7 mouse cellular contexts compared by ENCODE assay signal in genomic region chr11:120821076-120821922, GRCm38 (mm10). TPM values are rescaled to one million over a fixed set of nuclear protein-coding genes. Genes with fewer than 3 reads are reported as not detected.
A peak's percentile ranks its signal among the peaks of the same experiment; 100 is the strongest.
DNase-seq lines count a peak whose midpoint lies in the region; ATAC-seq and TF ChIP-seq lines count a peak whose summit lies in the region.

No protein-coding gene starts in this region.

- ATAC-seq in stomach, postnatal 0 days (ENCODE audit: low FRiP score, low TSS enrichment) = no peak

- no peak for TF ChIP-seq CTCF in ES-Bruce4 (IDR thresholded peaks at IDR 0.05; ENCODE audit: low read depth, low read length)
- no peak for TF ChIP-seq CTCF in stomach, postnatal 0 days (IDR thresholded peaks at IDR 0.05; ENCODE audit: low read depth)

- no peaks in the 10 kb centered on the region for H3K9me3 ChIP-seq in ES-Bruce4 (replicated peaks; ENCODE audit: control insufficient read depth, insufficient read depth, low read length, poor library complexity, severe bottlenecking)
- H3K9me3 ChIP-seq in stomach, postnatal 0 days (ENCODE audit: control insufficient read depth, low read length) = no peaks in the 10 kb centered on the region

- DNase-seq in MN1 (ENCODE audit: low spot score) = peak; percentile 77
- peak; percentile 67 to 75 for DNase-seq in heart, postnatal 10 days
- peak; percentile 44 to 79 for DNase-seq in lung, adult 18-20 months
- DNase-seq in stomach, postnatal 0 days (ENCODE audit: low spot score) = no peak
- no peak for DNase-seq in right cerebral cortex, postnatal 25 days
- DNase-seq in adipocyte (ENCODE audit: low spot score) = no peak

- H3K36me3 ChIP-seq in ES-Bruce4 (ENCODE audit: control insufficient read depth, insufficient read depth, low read length, poor library complexity, severe bottlenecking) = peaks cover 58% of the 10 kb centered on the region
- peaks cover 48% of the 10 kb centered on the region for H3K36me3 ChIP-seq in stomach, postnatal 0 days (ENCODE audit: control insufficient read depth, insufficient read depth, low read length)

- H3K9ac ChIP-seq in ES-Bruce4 (ENCODE audit: low read depth, poor library complexity, severe bottlenecking) = 0 out of 2 replicates have a peak overlapping the region, but pooled peaks have one; percentile 76
- H3K9ac ChIP-seq in stomach, postnatal 0 days (ENCODE audit: low read length) = no peak overlapping the region

- no peak overlapping the region for H3K27ac ChIP-seq in ES-Bruce4 (ENCODE audit: insufficient read depth, low read length)
- no peak overlapping the region; the same call in 1 of the 2 replicates for H3K27ac ChIP-seq in stomach, postnatal 0 days (replicated peaks)

- TF ChIP-seq EP300 in ES-Bruce4 (IDR thresholded peaks at IDR 0.05; ENCODE audit: insufficient read depth, low read depth, low read length) = no peak
- TF ChIP-seq EP300 in stomach, postnatal 0 days (optimal IDR thresholded peaks at IDR 0.05) = no peak

- peak overlapping the region; percentile 93; the same call in 1 of the 2 replicates for H3K4me2 ChIP-seq in stomach, postnatal 0 days (replicated peaks; ENCODE audit: low read depth)

- no peaks in the 10 kb centered on the region for H3K27me3 ChIP-seq in ES-Bruce4 (ENCODE audit: control insufficient read depth, insufficient read depth, low read length, poor library complexity, severe bottlenecking)
- no peaks in the 10 kb centered on the region for H3K27me3 ChIP-seq in stomach, postnatal 0 days (ENCODE audit: control insufficient read depth, insufficient read depth, low read length)

- H3K4me3 ChIP-seq in ES-Bruce4 (ENCODE audit: low read depth, low read length) = no peak overlapping the region
- H3K4me3 ChIP-seq in stomach, postnatal 0 days (ENCODE audit: low read depth, low read length) = no peak overlapping the region

- H3K4me1 ChIP-seq in ES-Bruce4 (ENCODE audit: control insufficient read depth, insufficient read depth, low read length) = peaks cover 8% of the 10 kb centered on the region
- peaks cover 9% of the 10 kb centered on the region for H3K4me1 ChIP-seq in stomach, postnatal 0 days (replicated peaks; ENCODE audit: control insufficient read depth, insufficient read depth)

- intact Hi-C loops in heart, postnatal 10 days (cut with DNase I) = loop anchor here (5.0 kb wide), 1 partner anchor 86 kb away; no protein-coding TSS in a partner anchor

- WGBS in stomach, postnatal 0 days = 67% methylated on average over 14 of the region's 14 CpGs

- TF ChIP-seq POLR2A in ES-Bruce4 (IDR thresholded peaks at IDR 0.05; ENCODE audit: insufficient read depth, low read length) = no peak

RNA-seq across cellular contexts. Expression of gene Fasn, which starts 3.0 kb away (rescaled TPM):
- 114 and 127 TPM in 2 replicates for polyA plus RNA-seq in ES-Bruce4 (2011; ENCODE audit: insufficient read depth, insufficient read length, low read depth, missing spikeins)
- total RNA-seq in heart, postnatal 10 days (2021) = 10 to 100 TPM; 27.4 to 33.8 TPM
- 16.0 and 19.7 TPM in 2 replicates for polyA plus RNA-seq in stomach, postnatal 0 days (2015; fragmentation: Nextera tagmentation; extraction: Ambion mirVana)

RNA-seq across cellular contexts. Expression of gene Dus1l, which starts 25.1 kb away (rescaled TPM):
- polyA plus RNA-seq in ES-Bruce4 (2011; ENCODE audit: insufficient read depth, insufficient read length, low read depth, missing spikeins) = 56.7 and 66.9 TPM in 2 replicates
- total RNA-seq in heart, postnatal 10 days (2021) = 10 to 100 TPM; 33.1 to 34.8 TPM
- polyA plus RNA-seq in stomach, postnatal 0 days (2015; fragmentation: Nextera tagmentation; extraction: Ambion mirVana) = 39.8 and 42.4 TPM in 2 replicates

RNA-seq across cellular contexts. Expression of gene Gps1, which starts 37.2 kb away (rescaled TPM):
- 92.0 and 95.2 TPM in 2 replicates for polyA plus RNA-seq in ES-Bruce4 (2011; ENCODE audit: insufficient read depth, insufficient read length, low read depth, missing spikeins)
- total RNA-seq in heart, postnatal 10 days (2021) = 10 to 100 TPM; 61.7 to 69.1 TPM
- polyA plus RNA-seq in stomach, postnatal 0 days (2015; fragmentation: Nextera tagmentation; extraction: Ambion mirVana) = 94.5 and 98.6 TPM in 2 replicates

RNA-seq across cellular contexts. Expression of gene Rfng, which starts 37.3 kb away (rescaled TPM):
- 8.9 and 9.3 TPM in 2 replicates for polyA plus RNA-seq in ES-Bruce4 (2011; ENCODE audit: insufficient read depth, insufficient read length, low read depth, missing spikeins)
- total RNA-seq in heart, postnatal 10 days (2021) = 10 to 100 TPM; 12.2 to 12.5 TPM
- 18.1 and 23.2 TPM in 2 replicates for polyA plus RNA-seq in stomach, postnatal 0 days (2015; fragmentation: Nextera tagmentation; extraction: Ambion mirVana)

RNA-seq across cellular contexts. Expression of gene Hmga1b, which starts 58.7 kb away (rescaled TPM):
- 56.2 and 85.9 TPM in 2 replicates for polyA plus RNA-seq in ES-Bruce4 (2011; ENCODE audit: insufficient read depth, insufficient read length, low read depth, missing spikeins)
- 10 to 100 TPM; 20.1 to 21.0 TPM for total RNA-seq in heart, postnatal 10 days (2021)
- polyA plus RNA-seq in stomach, postnatal 0 days (2015; fragmentation: Nextera tagmentation; extraction: Ambion mirVana) = 3.0 and 3.1 TPM in 2 replicates

Comparison
In these comparisons a context has a peak if more than half of its experiments do, and no peak if none do; other contexts are left out.
1. DNase-seq: peak in MN1 (single experiment), heart, postnatal 10 days (2 of 2) and lung, adult 18-20 months (2 of 2); none in stomach, postnatal 0 days (single experiment), right cerebral cortex, postnatal 25 days (single experiment) and adipocyte (single experiment).